Mouse (Mus musculus): Measurements from ENCODE around the gene Gm20388. TPM values are rescaled to one million over a fixed set of nuclear protein-coding genes. Genes with fewer than 3 reads are reported as not detected.

Gene Gm20388
- polyA plus RNA-seq, 1 experiment from 2014 or later: not detected

DNA sequence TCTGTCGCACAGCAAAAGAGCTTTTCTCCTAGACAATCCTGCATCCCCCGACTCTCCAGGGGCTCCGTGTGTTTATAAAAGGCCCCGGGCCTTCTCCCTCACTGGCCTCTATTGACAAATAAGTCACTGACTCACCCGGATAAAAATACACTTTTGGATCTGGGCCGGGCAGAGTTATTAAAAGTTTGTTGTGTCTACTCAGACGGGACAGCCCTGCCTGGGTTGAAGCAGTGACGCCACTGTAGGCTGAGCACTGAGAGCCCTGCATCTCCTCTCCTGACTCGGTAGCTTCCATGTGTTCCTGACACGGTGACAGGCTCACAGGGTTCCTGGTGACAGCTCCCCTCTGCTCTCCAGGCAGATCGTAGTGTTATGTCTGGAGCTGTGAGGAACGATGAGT, 1241.8 kb downstream of the Gm20388 start:
- peaks cover 4% of the 10 kb centered on the region; the same call in 1 of the 2 replicates for H3K27me3 ChIP-seq
- no peak overlapping the region for H3K9ac ChIP-seq
- WGBS: 62% methylated on average over 12 of the region's 12 CpGs
- H3K4me3 ChIP-seq: no peak overlapping the region
- H3K27ac ChIP-seq: no peak overlapping the region
- no peak overlapping the region for H3K4me2 ChIP-seq
- no peaks in the 10 kb centered on the region for H3K36me3 ChIP-seq
- ATAC-seq (ENCODE audit: insufficient number of reproducible peaks, insufficient read depth, low FRiP score, low TSS enrichment, low read depth): no peak
- no peaks in the 10 kb centered on the region for H3K9me3 ChIP-seq
- no peaks in the 10 kb centered on the region for H3K4me1 ChIP-seq

DNA sequence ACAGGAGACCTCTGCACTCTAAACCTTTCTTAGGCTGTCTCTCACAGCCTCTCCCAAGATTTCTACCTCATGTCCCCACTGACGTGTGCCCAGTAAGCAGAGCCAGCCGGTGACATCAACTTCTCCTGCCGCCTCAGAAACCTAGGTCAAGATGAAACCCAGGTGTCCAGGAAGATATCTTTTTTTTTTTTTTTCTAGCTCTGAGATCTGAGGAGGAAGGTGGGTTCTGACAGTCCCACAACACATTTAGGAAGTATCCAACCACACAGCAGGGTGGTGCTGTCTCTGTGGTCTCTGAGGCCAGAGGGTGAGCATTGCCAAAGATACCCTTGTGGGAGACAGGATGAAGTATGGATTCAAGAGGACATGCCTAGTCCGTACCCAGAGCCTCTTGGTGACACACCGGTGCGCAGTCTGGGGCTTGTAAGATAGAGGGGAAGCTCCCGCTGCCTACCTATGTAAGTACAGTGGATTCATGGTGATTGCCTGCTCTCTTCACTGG, 1246.4 kb downstream of the Gm20388 start:
- Histone ChIP-seq H3K4me3 (no peak overlapping the region), H3K9ac (no peak overlapping the region), H3K36me3 (no peaks in the 10 kb centered on the region), H3K27ac (no peak overlapping the region), H3K9me3 (no peaks in the 10 kb centered on the region), H3K27me3 (peaks cover 16% of the 10 kb centered on the region), H3K4me1 (no peaks in the 10 kb centered on the region; the same call in 1 of the 2 replicates), H3K4me2 (no peak overlapping the region)
- ATAC-seq (ENCODE audit: insufficient number of reproducible peaks, insufficient read depth, low FRiP score, low TSS enrichment, low read depth): no peak
- 84% methylated on average over 7 of the region's 7 CpGs for WGBS

DNA sequence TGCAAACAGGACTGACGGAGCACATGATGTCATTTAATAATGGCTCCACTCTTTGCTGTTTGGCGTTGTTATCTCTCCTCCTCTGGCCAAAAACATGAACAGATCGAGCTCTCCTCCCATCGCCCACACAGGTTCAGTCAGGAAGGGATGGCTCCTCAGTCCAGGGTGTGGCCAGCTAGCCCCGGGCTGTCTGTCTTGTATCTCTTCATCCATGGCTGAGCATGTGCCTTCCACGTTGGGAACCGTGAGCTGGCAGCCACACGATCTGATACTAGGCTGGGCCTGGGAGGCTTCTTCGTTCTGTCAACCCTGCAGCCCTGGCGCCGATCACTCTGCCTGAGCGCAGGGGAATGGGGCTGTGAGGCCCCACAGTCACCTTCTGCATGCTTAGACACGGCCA, 1248.2 kb downstream of the Gm20388 start:
- Histone ChIP-seq H3K27ac (no peak overlapping the region), H3K27me3 (peaks cover 16% of the 10 kb centered on the region), H3K9ac (no peak overlapping the region), H3K9me3 (no peaks in the 10 kb centered on the region), H3K4me1 (peaks cover 4% of the 10 kb centered on the region), H3K4me2 (no peak overlapping the region), H3K36me3 (no peaks in the 10 kb centered on the region), H3K4me3 (no peak overlapping the region)
- ATAC-seq (ENCODE audit: insufficient number of reproducible peaks, insufficient read depth, low FRiP score, low TSS enrichment, low read depth): peak; percentile 35; the same call in 1 of the 2 replicates
- WGBS: 67% methylated on average over 13 of the region's 13 CpGs

DNA sequence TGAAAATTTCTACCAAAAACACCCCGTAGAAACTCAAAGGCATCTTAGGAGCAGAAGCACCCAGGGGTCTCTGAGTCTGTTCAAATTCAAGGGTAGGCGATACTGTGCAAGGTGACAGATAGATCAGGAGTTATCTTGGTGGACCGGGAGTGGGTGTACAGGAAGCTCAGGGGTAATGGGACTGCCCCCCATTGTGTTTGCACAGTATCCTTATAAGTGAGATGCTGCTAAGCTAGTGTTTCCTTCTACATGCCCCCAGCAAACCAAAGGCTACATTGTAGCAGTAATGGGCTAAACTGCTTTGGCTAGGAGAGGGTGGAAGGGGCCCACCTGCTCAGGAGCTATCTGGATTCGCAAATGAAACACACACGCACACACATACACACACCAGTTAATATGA, 1250.8 kb downstream of the Gm20388 start:
- H3K27me3 ChIP-seq: peaks cover 16% of the 10 kb centered on the region
- 90% methylated on average over 5 of the region's 5 CpGs for WGBS
- H3K4me2 ChIP-seq: no peak overlapping the region
- H3K9ac ChIP-seq: no peak overlapping the region
- ATAC-seq (ENCODE audit: insufficient number of reproducible peaks, insufficient read depth, low FRiP score, low TSS enrichment, low read depth): no peak
- H3K4me3 ChIP-seq: no peak overlapping the region
- no peaks in the 10 kb centered on the region for H3K36me3 ChIP-seq
- H3K9me3 ChIP-seq: no peaks in the 10 kb centered on the region
- no peak overlapping the region for H3K27ac ChIP-seq
- peaks cover 17% of the 10 kb centered on the region for H3K4me1 ChIP-seq

DNA sequence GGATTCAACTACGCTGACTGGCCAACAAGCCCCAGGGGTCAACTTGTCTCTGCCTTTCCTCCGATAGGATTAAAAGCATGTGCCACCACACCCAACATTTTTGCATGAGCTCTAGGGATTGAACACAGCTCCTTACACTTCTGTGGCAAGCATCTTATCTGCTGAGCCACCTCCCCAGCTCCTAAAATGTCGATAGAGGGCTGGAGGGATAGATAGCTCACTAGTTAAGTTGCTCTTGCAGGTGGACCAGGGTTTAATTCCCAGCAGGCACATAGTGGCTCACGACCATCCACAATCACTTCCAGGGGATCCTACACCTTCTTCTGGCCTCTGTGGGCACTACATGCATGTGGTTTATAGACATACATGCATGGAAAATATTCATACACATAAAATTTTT, 1251.8 kb downstream of the Gm20388 start:
- H3K27me3 ChIP-seq: peaks cover 16% of the 10 kb centered on the region
- H3K4me1 ChIP-seq: peaks cover 17% of the 10 kb centered on the region
- ATAC-seq (ENCODE audit: insufficient number of reproducible peaks, insufficient read depth, low FRiP score, low TSS enrichment, low read depth): no peak
- no peak overlapping the region for H3K9ac ChIP-seq
- H3K4me2 ChIP-seq: no peak overlapping the region
- H3K36me3 ChIP-seq: no peaks in the 10 kb centered on the region
- H3K9me3 ChIP-seq: no peaks in the 10 kb centered on the region
- 66% methylated on average over 4 of the region's 4 CpGs for WGBS
- no peak overlapping the region for H3K4me3 ChIP-seq
- no peak overlapping the region for H3K27ac ChIP-seq

DNA sequence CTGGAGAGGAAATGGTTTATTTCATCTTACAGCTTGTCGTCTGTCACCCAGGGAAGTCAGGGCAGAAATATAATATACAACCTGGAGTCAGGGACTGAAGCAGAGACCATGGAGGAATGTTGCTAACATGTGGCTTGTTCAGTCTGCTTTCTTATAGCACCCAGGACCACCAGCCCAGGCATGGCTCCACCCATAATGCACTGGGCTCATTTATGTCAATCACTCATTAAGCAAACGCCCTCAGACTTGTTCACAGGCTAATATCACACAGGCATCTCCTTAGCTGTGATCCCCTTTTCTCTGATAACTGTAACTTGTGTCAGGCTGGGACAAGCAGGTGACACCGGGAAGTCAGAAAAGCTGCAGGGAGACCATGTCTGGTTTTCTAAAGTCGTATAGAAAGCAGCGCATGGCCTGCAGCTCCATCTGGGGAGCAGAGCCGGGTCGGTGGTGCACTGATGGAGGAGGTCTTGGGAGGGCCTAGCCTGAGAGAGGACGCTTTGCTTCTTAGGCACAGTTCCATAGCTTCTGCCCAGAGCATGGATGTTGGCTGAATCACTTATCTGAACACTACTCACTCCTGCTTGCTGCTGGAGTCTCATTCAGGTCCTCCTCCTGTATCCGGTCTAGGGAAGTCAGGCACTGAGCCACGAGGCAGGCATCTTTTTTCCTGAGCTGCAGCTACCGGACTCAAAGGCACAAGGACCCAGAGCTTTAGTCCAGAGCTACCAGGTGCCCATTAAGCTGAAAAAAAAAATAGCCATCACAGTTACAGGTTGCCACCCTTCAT, 1252.5 kb downstream of the Gm20388 start:
- Histone ChIP-seq H3K36me3 (no peaks in the 10 kb centered on the region), H3K27ac (no peak overlapping the region), H3K4me2 (no peak overlapping the region), H3K27me3 (peaks cover 10% of the 10 kb centered on the region), H3K4me3 (no peak overlapping the region), H3K9ac (no peak overlapping the region), H3K4me1 (peaks cover 17% of the 10 kb centered on the region), H3K9me3 (no peaks in the 10 kb centered on the region)
- no peak for ATAC-seq (ENCODE audit: insufficient number of reproducible peaks, insufficient read depth, low FRiP score, low TSS enrichment, low read depth)
- WGBS: 60% methylated on average over 11 of the region's 11 CpGs

DNA sequence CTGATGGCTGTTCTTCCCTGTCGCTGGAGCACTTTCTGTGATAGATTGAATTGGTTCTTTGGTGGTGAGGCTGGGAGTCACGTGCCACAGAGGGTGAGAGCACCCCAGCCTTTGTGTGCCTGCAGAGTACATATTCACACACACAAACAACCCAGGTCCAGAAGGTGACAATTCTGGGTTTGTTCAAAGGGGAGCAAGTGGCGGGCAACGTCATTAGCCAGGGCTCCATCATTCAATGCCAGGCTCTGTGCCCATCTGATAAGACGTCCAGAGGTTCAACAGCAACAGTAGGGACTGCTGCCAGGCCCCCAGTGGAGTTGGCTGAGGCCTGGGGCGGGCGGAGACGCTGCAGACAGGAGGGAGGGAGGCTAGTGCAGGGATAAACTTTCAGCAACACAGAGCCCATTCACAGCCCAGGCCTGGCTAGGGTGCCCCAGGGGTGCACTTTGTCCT, 1253.4 kb downstream of the Gm20388 start:
- ATAC-seq (ENCODE audit: insufficient number of reproducible peaks, insufficient read depth, low FRiP score, low TSS enrichment, low read depth): no peak; the same call in 1 of the 2 replicates

DNA sequence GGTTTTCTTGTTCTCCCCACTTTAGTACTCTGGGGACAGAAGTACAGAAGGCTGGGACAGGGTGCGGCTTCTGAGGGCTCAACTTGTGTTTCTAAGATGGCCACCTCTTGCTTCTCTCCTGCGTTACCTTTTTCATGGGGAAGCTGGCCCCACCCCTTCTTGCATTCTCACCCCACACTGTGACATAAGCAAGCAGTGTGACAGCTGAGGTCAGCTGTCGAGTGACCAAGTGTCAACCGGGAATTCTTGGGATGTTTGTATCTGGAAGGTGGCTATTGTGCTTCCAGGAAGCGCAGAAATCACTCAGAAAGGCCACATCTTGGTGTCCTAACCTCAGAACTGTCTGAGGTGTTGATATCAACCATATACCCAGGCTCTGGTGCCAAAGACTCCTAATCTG, 1257.4 kb downstream of the Gm20388 start:
- no peaks in the 10 kb centered on the region for H3K9me3 ChIP-seq
- WGBS: 67% methylated on average over 5 of the region's 5 CpGs
- peaks cover 35% of the 10 kb centered on the region for H3K4me1 ChIP-seq
- ATAC-seq (ENCODE audit: insufficient number of reproducible peaks, insufficient read depth, low FRiP score, low TSS enrichment, low read depth): no peak
- H3K36me3 ChIP-seq: no peaks in the 10 kb centered on the region
- peaks cover 7% of the 10 kb centered on the region; the same call in 1 of the 2 replicates for H3K27me3 ChIP-seq
- no peak overlapping the region for H3K27ac ChIP-seq
- H3K4me3 ChIP-seq: no peak overlapping the region
- H3K9ac ChIP-seq: no peak overlapping the region
- no peak overlapping the region for H3K4me2 ChIP-seq

More for the DNA sequence above, 1253.4 kb downstream of the Gm20388 start:
- Histone ChIP-seq H3K9ac (no peak overlapping the region), H3K27me3 (peaks cover 10% of the 10 kb centered on the region), H3K4me2 (no peak overlapping the region), H3K36me3 (no peaks in the 10 kb centered on the region), H3K4me1 (peaks cover 17% of the 10 kb centered on the region), H3K9me3 (no peaks in the 10 kb centered on the region), H3K4me3 (no peak overlapping the region), H3K27ac (0 out of 2 replicates have a peak overlapping the region, but pooled peaks have one; percentile 28)
- WGBS: 60% methylated on average over 8 of the region's 8 CpGs

DNA sequence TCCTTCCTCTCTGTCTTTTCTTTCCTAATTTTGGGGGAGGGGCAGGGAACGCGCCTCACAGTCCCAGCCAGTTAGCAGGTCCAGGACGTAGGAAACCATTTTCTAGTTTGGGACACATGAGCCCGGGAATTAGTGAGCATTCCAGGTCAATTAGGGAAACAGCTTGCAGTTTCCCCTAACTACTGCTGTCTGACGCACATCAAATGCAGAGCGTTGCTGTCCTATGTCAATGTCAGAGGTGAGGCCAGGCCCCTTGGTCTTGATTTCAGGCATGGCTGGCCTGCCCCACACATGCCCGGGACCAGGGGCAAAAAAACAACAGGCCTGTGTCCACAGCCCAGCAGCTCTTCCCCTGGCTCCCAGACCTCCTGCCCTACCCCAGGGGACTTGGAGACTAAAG, 1259.5 kb downstream of the Gm20388 start:
- WGBS: 15% methylated on average over 7 of the region's 7 CpGs
- H3K27me3 ChIP-seq: peaks cover 7% of the 10 kb centered on the region; the same call in 1 of the 2 replicates
- H3K27ac ChIP-seq: no peak overlapping the region
- no peak for ATAC-seq (ENCODE audit: insufficient number of reproducible peaks, insufficient read depth, low FRiP score, low TSS enrichment, low read depth)
- H3K4me2 ChIP-seq: no peak overlapping the region
- H3K36me3 ChIP-seq: no peaks in the 10 kb centered on the region
- no peak overlapping the region for H3K9ac ChIP-seq
- peaks cover 33% of the 10 kb centered on the region for H3K4me1 ChIP-seq
- H3K9me3 ChIP-seq: no peaks in the 10 kb centered on the region
- no peak overlapping the region for H3K4me3 ChIP-seq

DNA sequence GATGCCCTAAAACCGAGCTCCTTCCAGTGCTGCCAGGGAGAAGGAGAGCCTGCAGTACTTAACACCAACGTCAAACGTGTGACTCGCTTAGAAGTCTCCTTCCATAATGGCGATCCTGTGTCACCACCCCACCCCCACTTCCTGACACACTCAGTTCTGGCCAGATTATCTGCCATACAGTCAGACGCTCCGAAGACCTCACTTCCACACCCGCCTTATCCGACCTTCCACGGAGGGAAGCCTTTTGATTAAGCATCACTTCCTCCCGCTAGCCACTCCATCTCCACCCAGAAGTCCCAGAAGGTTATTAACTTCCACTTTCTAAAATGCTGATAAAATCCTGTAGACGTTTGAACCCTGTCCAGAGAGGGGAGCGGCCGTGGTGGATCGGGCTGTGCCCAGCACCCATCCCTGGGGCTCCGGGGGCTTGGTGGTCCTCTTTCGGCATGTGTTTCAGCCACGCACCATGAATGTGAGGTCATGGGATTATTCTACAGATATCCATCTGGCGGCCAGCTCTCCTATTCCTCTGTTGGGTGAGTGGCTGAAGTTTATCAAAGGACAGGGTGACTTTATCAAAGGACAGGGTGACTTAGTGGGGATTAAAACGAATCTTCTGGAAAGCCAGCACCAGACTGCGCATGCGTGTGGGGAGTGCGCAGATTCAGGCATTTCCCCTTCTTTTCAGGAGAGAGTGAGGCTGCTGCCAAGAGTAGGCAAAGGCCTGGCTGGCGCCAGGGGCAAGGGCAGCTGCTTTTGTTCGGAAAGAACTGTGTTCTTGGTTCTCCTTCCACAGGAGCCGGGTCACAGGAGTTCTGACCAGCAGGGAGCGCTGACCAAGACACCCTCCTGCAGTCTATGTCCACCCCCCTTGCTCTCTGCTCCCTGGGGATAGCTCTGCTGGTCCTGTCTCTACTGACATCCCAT, 1260.2 kb downstream of the Gm20388 start:
- H3K27ac ChIP-seq: 0 out of 2 replicates have a peak overlapping the region, but pooled peaks have one; percentile 24
- H3K4me2 ChIP-seq: no peak overlapping the region
- peaks cover 4% of the 10 kb centered on the region; the same call in 1 of the 2 replicates for H3K27me3 ChIP-seq
- H3K9ac ChIP-seq: peak overlapping the region; percentile 36
- WGBS: 55% methylated on average over 27 of the region's 27 CpGs
- no peak for ATAC-seq (ENCODE audit: insufficient number of reproducible peaks, insufficient read depth, low FRiP score, low TSS enrichment, low read depth)
- H3K36me3 ChIP-seq: no peaks in the 10 kb centered on the region
- no peak overlapping the region for H3K4me3 ChIP-seq
- peaks cover 38% of the 10 kb centered on the region for H3K4me1 ChIP-seq
- H3K9me3 ChIP-seq: no peaks in the 10 kb centered on the region

DNA sequence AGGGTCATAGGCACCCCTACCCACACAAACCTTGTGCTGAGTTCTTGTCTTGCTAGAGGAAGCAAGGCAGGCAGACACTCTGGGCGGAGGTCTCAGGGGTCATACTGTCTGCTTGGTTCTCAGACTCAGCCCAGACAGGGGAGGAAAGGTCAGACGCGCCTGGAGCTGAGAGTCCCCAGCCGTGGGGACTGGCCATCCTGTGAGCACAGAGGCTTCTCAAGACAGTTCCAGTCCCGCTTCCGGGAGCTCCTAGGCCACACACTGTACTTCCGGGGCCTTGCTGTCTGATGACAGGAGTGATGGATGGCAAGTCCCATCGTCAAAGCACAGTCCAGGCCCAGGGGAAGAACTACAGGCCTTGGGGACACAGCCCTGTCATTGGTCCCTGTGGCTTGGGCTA, 1261.9 kb downstream of the Gm20388 start:
- Histone ChIP-seq H3K9ac (no peak overlapping the region), H3K4me2 (no peak overlapping the region), H3K4me1 (peaks cover 42% of the 10 kb centered on the region), H3K4me3 (no peak overlapping the region), H3K36me3 (no peaks in the 10 kb centered on the region), H3K27ac (no peak overlapping the region), H3K27me3 (peaks cover 4% of the 10 kb centered on the region; the same call in 1 of the 2 replicates), H3K9me3 (no peaks in the 10 kb centered on the region)
- 67% methylated on average over 8 of the region's 8 CpGs for WGBS
- no peak for ATAC-seq (ENCODE audit: insufficient number of reproducible peaks, insufficient read depth, low FRiP score, low TSS enrichment, low read depth)
